Mouse (Mus musculus) embryo, embryonic 10.5 days (tissue): Measurements from ENCODE around the gene Ogdh.
A peak's percentile ranks its signal among the peaks of the same experiment; 100 is the strongest.

ENCODE experiments used
- DNase-seq: peaks from one replicate; pipeline ENCODE4 v3.0.0-alpha.2; 2015; ENCODE audit warnings: low spot score

The Ogdh gene

GRCm38 (mm10) chr11:6296077-6296476 lies 4.6 kb downstream of the Ogdh start:
- DNase-seq: no peak

- no peak for DNase-seq
Observed at GRCm38 (mm10) chr11:6299435-6299834, 8.0 kb downstream of the Ogdh start.

DNA sequence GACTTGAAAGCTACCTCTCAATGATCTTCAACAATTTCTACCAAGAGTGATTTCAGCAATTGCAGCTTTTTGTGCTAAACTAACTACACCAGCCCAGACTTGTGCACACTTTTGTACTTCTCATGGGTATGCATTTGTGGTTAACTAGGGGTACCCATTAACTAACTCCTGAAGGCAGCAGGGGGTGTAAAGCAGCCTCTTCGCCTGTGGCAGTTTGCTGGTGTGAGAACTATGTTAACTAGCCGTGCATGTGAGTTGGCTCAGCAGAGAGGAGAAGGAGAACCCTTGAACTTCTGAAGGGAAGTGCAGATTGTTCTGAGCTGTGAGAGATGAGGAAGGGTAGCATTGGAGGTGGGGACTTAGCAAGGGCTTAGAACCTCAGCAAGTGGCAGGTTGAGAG lies 11.4 kb downstream of the Ogdh start:
- no peak for DNase-seq

GRCm38 (mm10) chr11:6305943-6306430 lies 14.6 kb downstream of the Ogdh start:
- no peak for DNase-seq

GRCm38 (mm10) chr11:6308181-6308580 lies 16.7 kb downstream of the Ogdh start:
- no peak for DNase-seq

DNA sequence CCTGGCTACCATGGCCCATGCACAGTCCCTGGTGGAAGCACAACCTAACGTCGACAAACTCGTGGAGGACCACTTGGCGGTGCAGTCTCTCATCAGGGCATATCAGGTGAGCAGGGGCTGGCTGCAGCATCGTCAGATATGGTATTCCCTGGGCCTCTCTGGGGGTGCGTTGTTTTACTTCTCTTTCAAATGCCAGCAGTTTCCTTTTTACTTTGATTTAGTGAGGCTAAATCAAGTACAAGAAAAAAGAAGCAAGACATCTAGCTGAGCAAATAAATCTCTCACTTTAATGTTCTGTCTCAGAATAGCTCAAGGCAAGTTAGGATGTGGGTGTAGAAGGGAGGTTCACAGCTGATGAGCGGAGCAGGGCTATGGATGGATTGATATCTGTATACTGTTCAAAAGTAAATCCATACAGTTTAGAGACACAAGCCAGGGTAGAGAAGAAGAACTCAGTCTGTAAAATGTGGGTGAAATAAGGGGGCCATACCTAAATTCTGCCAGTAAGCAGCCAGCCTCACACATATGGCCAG lies 22.5 kb downstream of the Ogdh start:
- DNase-seq: no peak

DNA sequence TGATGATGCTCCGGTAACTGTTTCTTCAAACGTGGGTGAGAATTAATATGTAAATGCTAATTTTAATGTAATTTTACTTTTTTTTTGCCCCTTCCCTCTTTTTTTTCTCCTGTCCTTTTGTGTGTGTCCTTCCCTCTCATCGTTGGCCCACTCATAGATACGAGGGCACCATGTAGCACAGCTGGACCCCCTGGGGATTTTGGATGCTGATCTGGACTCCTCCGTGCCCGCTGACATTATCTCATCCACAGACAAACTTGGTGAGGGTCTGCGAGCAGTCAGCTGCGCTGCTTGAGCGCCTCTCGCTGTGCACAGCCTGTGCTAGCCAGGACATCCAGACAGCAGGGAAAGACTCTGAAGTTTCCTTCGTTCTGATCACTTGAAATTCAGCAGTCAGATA lies 25.4 kb downstream of the Ogdh start:
- DNase-seq: no peak

DNA sequence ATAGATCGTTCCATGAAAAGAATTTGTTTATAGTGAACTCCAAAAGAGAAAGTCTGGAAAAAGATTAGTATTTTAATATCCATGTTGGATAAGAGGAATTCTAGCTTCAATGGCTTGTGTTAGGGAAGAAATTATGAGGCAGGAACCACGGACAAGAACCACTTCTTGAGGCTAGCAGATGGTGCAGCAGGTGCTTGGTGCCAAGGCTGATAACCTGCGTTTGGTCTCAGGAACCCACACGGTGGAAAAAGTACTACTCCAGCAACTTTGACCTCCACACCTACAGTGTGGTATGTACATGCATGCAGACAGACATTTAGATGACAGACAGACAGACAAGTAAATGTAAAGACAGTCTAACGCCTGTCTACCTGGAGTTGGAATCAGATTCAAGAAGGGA lies 27.1 kb downstream of the Ogdh start:
- no peak for DNase-seq

GRCm38 (mm10) chr11:6319374-6319773 lies 27.9 kb downstream of the Ogdh start:
- DNase-seq: no peak

GRCm38 (mm10) chr11:6322086-6322485 lies 30.7 kb downstream of the Ogdh start:
- no peak for DNase-seq

- no peak for DNase-seq
Observed at GRCm38 (mm10) chr11:6323348-6323747, 31.9 kb downstream of the Ogdh start.

DNA sequence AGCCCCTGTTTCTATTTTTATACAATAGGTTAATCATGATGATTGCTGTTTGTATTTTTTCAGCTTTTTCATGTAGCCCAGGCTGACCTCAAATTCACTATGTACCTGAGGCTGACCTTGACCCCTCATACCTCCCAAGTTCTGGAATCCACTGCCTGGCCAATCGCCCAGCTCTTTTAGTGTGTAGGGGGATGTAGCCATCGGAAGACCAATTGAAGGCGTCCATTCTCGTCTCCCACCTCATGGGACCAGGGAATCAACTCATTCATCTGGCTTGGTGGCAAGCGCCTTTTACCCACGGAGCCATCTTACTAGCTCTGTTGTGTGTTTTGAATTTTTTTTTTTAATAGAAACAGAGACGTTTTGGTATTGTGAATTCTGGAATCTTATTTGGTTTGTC lies 39.8 kb downstream of the Ogdh start:
- no peak for DNase-seq

DNA sequence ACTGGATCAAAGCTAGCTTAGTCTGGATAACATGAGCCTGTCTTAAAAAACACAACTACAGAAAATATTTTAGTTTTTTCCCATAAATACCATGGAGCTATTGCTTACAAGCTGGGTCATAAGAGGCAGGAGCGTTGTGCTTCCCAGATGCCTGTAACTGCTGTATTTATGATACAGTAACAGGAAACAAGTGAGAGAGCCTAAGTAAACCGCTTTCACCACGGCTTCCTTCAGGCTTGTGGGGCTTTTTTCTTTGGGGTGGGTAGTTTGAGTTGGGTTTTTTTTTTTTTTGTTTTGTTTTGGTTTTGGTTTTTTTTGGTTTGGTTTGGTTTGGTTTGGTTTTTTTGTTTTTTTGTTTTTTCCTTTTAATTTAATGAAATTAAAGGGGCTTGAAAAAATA lies 41.2 kb downstream of the Ogdh start:
- DNase-seq: no peak

DNA sequence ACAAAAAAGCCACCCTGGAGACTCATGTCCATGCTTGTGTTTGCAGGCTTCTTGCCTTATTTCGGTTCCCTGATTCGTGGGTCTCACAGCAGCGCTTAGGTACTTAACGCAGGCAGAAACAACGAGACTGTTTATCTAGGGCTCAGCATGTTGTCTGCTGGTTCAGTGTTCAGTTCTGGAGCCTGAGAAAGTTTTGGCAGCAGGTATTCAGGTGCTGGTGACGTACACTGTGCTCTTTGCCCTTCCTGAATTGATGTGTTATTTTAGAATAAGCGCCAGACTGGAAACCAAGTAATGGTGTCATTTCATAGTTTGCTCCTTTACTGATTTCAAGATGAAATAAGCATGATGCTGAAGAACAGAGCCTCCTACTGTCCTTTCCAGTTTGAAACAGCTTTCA lies 42.0 kb downstream of the Ogdh start:
- DNase-seq: no peak

DNA sequence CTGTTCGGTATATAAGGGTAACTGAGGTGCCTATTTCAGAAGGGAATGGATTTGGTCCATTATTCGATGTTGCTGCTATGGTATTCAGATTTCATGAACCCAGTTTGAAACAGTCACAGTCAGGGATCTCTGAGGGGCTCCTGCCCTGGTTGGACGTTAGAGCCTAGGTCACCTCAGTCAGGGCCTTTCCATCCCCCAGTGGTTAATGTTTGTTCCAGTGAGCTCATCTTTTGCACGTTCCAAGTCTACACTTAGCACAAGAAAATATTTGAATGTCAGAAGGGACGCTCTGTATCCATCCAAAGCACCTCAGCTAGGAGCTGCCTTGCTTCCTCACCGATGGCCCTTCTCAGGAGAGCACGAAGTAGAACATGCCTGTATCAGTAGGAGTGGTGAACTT lies 43.9 kb downstream of the Ogdh start:
- DNase-seq: no peak

DNA sequence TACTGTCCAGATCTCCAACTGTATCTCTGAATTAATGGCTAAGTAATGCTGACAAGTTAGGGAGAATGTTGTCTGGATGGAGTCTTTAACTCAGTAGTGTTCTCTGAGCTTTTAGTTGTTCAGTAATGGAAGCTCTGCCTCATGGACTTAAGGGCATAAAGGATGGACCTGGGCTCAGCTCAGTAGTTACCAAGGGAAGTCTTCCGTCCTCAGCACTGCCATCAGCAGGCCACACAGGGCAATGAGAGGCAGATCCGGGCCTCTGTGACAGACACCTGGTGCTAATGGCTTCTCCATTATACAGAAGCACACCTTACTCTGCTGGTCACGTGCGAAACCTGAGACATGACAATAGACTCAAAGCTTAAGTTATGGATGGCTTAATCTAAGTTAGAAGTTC lies 45.3 kb downstream of the Ogdh start:
- DNase-seq: no peak

DNA sequence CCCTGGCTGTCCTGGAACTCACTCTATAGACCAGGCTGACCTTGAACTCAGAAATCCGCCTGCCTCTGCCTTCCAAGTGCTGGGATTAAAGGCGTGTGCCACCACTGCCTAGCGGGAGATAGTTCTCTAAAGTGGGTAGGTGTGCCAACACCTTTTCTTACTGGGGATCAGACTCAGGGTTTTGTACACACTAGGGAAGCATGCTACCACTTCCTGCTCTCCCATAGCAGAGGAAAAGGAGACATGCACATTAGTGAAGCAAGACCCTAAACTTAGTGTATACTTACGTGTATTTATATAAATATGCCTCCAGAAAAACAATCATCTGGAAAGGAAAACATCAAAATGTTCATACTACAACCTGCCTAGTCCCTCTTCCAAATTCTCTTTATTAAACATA lies 54.5 kb downstream of the Ogdh start:
- DNase-seq: no peak

- no peak for DNase-seq
Observed at GRCm38 (mm10) chr11:6346966-6347365, 55.5 kb downstream of the Ogdh start.

GRCm38 (mm10) chr11:6348681-6349200 lies 57.3 kb downstream of the Ogdh start:
- no peak for DNase-seq

DNA sequence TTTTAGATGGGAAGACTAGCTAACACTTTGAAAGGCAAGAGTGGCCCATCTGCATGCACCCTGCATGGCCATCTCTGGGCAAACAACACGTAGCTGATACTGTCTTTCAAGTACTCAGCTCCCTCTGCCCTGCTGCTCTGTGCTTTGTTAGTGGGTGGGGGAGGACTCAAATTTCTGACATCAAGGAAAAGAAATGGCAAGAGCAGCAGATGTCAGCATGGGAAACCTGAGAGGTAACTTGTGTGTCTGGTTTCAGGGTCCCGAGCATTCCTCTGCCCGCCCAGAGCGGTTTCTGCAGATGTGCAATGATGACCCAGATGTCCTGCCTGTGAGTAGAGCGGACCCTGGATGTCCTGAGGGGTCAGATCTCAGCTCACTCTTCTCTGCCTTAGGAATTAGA lies 58.2 kb downstream of the Ogdh start:
- DNase-seq: peak; percentile 7

DNA sequence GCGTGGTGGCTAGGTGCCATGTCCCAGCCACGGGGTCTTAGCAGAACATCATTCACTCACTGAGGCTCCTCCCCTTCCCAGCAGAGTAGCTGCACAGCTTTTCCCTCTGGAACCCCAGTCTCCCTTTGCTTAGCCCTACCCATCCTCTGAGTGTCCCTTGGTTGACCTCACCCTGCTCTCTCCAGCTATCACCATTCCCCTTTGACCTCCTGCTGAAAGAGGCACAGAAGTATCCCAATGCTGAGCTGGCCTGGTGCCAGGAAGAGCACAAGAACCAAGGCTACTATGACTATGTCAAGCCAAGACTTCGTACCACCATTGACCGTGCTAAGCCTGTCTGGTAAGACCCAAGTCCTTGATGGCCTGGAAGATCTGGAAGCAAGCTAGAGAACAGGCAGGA lies 63.7 kb downstream of the Ogdh start:
- no peak for DNase-seq

DNA sequence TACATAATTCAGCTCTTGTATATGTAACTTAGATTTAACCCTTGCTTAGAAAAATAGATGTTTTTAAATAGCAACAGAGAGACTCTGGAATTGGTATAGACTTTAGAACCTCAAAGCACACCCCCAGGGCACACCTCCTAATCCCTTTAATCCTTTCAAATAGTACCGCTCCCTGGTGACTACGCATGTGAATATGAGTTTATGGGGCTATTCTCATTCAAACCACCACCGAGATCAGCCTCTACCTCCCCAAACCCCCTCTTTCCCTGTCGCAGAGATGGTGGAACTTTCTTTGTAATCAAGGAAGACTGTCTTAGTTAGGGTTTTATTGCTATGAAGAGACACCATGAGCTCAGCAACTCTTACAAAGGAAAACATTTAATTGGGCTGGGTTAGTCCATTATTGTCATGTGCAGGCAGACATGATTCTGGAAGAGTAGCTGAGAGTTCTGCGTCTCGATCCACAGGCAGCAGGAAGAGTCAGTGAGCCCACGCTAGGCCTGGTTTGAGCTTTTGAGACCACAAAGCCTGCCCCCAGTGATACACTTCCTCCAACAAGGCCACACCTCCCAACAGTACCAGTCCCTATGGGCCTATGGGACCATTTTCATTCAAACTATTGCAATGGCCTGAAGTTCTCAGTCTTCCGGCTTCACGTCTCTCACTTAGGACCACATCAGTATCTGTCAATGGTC lies 73.3 kb downstream of the Ogdh start:
- DNase-seq: no peak

DNA sequence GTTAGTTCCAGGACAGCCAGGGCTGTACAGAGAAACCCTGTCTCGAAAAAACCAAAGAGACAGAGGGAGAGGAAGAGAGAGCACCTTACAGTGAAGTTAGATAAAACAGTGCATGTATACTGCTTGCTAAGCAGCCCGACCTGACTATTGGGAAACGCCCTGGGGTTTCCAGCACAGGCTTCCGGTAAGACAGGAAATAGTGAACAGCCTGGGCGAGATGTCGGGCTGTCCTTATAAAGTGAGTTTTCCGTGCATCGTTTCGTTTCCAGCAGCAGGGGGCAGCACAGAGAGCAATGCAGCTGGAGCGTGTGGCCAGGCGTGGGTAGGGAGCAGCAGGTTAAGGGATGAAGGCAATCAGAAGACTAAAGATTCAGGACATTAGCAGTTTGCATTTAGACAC lies 74.5 kb downstream of the Ogdh start:
- DNase-seq: peak; percentile 86

- no peak for DNase-seq
Observed at GRCm38 (mm10) chr11:6366434-6366833, 75.0 kb downstream of the Ogdh start.
